Mouse (Mus musculus) urinary bladder, postnatal 4 days (tissue): Measurements from ENCODE around the gene Cadps.
A peak's percentile ranks its signal among the peaks of the same experiment; 100 is the strongest.

Experiments used
- DNase-seq, 2 experiments: peaks; one replicate each; pipeline ENCODE4 v3.0.0; 2021 to 2022; ENCODE audit warnings: low spot score in 2 of 2

Gene Cadps

DNA sequence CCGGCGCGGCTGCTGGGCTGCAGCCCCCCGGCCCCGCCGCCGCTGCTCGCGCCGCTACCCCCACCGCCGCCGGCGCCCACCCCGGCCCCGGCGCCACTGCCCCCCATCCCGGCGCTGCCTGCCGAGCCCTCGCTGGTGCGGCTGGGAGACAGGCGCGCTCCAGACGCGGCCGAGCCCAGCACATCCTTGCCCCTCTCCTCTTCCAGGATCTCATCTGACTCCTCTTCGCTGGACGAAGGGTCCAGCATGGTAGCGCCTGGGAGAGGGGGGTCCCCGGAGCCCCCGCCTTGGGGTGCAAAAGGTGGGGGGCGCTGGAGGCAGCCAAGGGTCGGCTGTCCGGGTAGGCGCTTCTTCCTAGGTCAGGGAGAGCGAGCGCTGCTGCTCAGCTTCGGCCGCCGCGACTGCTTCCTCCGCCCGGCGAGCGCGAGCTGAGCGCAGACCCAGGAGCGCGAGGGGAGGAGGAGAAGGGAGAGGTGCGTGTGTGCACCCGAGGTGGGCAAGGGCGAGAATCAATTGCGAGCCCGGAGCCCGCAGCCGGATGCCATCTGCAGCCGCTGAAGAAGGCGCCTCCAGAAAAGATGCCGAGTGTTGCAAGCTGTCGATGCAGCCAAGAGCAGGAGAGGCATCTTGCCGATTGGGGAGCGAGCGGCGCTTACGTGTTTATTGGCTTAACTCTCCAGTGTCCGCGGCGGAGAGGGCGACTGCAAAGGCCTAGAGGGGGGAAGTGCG lies at the start of gene Cadps:
Gene Cadps, minus strand, starts transcription at position 589 of the 729 bp plus-strand sequence.
- DNase-seq: no peak

DNA sequence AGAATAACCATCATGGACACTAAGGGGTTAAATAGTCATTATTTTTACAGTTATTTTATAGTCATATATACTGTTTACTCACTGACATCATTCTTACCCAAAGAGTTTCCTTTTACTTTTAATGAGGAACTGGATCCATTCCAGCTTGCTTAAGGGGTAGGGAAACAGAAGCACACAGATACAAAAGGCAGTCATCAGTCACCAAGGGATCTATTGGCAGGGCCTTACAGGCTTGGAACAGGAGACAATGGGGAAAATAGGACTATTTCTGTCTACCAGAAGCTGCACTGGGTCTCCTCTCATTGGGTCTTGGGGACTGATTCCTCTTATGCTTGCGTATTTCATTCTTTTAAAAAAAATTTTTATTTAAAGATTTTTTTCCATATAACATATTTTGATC lies 46.7 kb upstream of the Cadps start:
- no peak for DNase-seq

DNA sequence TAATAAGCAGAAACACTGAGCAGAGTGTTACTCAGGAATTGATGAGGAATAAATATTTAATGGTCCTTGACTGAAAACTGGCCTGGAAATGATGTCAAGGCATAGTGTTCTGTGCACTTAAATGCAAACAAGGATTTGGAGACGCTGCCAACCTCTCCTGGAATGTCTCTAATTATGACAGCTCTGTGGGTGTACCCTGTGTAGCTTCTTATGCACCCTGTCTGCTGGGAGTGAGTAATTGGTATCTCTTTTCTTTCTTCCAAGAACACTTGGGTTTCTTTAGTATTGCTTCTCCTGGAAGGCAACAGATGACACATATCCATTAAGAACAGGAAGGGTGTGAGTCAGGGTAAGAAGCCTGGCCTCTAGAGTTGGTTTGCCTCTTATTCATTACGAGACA lies 42.4 kb upstream of the Cadps start:
- DNase-seq: no peak

DNA sequence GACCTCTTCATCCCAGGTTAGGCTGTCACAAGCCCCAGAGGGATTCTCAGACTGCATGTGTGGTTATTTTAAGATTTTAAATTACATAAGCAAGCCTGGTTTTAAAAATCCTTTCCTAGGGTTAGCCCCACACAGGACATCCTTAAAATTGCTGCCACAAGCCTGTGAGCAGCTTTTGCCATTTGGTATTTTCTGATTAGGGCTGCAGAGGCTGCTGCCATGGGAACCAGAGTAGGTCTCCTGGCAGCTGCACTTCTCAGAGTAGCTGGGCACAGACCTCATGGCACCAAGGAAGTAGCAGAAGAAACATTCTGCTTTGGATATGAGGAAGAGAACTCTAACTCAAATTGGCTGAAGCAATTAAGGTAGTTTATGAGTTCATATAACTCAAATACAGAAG lies 21.0 kb upstream of the Cadps start:
- no peak for DNase-seq

DNA sequence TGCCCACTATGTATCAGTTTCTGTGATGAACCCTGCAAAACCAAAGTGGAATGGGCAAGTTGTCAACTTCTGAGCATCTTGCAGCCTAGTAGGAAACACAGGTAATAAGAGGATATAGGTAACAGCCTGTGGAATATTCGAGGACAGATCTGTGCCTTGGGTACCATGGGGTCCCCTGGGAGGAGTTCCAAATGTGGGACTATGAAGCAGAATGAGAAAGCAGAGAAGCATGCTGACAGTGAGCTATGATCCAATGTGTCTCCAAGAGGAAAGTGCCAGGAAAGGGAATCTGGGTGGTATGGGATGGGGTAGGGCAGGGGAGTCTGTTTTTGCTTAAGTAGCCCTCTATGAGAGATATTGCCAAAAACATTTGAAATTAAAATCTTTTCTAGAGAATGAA lies 16.6 kb upstream of the Cadps start:
- no peak for DNase-seq

DNA sequence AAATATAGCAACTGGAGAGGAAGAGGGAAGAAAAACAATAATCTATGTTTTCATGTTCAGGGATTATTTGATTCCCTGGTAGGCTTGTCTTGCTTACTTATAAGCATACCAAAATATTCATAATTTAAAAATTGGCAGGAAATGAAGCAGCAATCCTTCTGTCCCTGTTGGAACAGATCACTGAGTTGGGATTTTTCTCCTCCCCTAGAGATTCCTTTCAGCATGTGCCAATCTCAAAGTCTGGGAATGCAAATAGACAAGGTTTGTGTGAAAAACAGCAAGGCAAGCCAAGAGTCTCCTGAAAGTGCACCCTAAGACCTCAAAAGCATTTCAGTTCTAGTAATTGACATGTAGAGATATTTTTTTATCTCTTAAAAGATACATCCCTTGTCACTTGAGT lies 16.1 kb upstream of the Cadps start:
- DNase-seq: no peak

DNA sequence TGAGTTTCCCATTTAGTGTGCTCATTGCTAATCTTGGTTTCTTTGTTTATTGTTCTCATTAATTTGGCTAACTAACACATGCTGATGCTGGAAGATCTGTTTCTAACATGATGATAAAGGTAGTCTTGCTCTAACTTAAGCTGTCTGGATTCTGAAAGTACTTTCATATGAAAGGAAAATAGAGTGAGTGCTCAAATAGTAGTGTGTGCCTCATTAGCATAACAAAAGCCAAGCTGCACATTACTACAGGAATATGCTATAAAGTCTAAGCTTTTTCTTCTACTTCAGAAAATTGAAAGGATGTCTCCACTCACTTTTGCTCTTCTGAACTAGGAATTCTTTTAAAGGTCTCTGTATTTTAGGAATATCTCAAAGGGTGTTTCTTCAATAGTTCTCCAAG lies 15.4 kb upstream of the Cadps start:
- DNase-seq: no peak

DNA sequence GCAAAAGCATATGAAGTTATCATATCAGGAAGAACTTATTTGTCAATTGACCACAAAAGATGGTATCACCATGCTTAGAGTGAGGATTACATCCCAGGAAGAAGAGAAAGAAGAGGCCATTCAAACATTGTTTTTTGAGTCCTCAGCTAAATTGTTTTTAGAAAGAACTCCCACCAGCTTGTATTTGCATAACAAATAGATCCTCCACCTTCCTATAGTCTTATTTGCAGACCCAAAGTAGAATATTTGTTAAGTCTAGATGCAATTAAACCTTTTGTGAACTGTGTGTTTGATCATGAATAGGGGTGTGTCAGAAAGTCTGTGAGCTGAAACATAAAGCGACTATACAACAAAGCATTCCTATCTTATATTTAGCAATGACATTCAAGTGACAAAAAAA lies 15.0 kb upstream of the Cadps start:
- no peak for DNase-seq

DNA sequence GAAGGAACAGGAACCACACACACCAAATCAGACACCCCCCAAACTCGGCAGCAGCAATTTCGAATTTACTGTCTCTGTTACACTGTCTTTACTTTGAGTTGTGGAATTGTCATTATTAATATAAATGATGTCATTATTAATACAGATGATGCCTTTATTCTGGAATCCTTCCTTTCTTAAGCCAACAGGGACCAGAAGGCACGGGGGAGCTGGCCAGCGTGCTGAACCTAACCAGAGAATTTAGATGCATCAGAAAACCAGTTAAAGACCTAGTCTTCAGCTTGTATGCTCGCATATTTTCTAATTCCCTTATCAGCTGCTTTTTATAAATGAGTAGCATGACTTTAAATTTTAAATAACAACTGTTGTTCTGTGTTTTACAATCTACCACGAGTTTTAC lies 902 bp upstream of the Cadps start:
- DNase-seq: no peak

DNA sequence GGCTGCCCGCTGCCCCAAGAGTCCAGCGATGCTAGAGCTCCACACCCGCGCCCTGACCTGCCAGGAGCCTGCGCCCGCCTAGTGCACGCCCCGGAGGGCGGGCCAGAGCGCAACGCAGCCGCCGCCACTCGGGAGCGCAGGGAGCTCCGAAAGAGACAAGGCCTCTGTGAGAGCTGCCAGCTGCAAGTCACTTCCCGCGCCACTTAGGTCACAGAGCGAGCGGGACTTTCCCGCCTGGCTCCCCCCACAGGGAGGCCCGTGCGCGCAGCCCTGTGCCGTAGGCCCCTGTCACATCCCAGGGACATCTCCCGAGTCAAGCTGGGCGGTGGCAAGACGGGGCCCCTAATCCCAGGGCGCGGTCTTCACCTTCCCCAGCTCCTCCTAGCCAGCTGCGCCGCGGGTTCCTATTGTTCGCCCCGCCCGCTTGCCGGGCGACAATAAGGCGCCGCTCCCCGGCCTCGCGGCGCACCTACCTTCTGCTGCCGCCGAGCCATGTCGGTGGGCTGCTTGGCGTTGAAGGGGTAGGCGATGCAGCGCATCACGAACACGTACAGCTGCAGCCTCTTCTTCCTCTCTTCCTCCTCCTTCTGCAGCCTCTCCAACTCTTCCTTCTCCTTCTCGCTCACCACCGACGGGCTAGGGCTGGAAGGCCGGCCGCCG lies 918 bp downstream of the Cadps start:
- DNase-seq: peak in 1 of 2 experiments; percentile 58

DNA sequence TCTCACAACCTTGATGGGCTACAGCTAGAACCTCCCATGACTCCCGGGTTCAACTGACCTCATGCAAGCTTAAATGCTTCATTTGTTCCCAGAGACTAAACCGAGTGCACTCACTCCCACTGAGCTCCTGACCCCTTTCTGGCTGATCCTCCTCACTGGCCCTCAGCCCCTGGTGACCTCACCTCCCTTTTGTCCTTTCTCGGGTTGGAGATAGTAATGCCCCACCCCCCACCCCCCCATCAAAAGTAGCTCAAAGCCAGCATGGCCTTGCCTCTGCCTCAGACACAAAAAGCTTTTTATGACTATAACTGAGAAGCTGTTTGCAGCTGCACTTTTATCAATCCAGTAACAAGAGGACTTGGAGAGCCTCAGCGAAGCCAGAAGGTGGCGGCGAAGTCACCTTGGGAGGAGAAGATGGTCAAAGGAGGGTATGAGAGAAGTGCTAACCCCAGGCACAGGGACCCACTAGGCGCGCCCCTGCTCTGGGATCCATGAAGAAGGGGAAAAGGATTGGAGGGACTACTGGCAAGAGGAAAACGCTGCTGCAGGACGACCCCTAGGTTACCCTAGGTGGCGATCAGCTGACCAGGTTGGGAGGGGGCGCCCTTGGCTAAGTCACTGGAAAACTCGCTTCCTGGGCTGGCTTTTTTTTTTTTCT lies 1.6 kb downstream of the Cadps start:
- peak in 1 of 2 experiments; percentile 58 for DNase-seq

DNA sequence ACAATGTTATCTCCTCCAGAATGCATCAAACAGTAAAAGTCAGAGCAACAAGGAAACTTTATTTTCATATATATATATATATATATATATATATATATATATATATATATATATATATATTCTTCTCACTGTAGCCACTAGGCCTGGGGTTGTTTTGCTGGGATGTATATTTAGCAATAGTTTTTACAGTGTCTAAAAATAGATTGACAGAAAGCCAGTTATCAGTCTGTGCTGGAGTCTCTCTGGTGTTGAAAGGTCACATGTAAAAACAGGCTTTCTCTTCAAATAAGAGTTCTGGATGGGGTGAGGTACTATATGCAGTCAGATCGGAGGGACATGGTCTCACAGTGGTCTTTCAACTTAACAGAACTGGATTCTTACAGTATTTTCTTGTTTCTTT lies 2.7 kb downstream of the Cadps start:
- DNase-seq: no peak

DNA sequence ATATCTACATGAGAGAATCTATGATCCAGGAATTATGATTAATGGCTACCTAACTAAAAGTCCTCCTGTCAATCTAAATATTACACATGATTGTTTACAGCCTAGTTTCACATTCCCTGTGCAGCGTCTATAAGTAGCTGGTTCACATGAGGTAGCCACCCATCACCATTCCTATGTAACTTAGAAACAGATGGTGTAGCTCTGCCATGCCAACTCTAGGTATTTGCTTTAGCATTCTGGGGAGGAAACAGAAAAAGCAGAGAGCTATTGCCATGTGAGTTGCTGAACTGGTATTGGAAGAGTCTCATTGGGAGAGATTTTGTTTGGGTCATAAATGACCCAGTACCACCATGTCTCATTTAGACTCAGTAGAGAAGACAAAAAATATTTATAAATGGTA lies 4.4 kb downstream of the Cadps start:
- no peak for DNase-seq

DNA sequence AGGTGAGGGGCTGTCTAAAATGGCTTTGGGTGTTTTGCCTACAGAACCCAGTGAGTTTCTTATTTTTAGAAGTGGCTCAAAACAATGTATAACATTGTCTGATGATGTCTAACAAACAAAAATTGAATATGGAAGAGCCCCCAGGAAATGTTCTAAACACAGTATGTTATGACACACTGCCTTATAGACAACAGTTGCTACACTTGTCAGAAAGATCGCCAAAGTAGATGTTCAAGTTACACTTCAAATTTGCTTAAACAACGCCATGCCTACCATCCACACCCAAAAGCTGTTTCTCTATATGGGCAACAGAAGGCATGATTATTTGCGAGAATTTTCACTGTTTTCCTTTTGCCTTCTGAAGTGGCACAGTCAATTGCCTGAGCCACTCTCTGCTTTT lies 10.8 kb downstream of the Cadps start:
- no peak for DNase-seq

DNA sequence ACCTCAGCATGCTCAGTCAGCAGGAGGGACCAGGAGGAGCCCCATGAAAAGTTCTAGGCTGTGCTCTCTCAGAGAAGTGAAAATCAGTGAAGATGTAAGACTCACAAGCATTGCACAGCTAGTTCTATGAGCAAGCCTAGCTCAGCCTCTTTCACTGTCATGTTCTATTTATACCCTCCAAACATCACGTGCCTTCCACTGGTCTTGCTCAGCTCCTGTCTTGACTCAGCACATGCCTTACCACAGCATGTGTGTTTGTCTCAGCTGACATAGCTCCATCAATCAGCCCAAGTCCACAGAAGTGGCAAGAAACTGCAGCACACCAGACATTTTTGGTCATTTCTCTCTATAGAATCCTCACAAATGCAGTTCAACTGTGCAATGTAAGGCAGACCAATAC lies 19.9 kb downstream of the Cadps start:
- DNase-seq: no peak

DNA sequence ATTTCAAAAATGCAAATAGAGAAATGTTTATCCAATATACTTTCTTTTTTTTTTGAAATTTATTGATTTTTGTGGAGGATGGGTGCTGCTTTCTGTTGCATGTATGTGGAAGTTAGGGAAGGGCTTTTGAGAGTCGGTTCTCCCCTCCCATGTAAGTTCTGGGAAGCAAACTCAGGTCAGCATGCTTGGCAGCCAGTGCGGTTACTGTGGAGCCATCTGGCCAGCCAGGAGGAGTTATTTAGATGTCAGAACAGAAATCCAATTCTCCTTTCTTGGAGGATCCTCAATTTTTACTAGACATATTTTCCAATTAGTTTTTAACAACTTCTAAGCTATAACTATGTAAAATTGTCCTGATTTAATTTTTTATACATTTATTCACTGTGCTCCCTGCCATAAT lies 21.8 kb downstream of the Cadps start:
- no peak for DNase-seq

DNA sequence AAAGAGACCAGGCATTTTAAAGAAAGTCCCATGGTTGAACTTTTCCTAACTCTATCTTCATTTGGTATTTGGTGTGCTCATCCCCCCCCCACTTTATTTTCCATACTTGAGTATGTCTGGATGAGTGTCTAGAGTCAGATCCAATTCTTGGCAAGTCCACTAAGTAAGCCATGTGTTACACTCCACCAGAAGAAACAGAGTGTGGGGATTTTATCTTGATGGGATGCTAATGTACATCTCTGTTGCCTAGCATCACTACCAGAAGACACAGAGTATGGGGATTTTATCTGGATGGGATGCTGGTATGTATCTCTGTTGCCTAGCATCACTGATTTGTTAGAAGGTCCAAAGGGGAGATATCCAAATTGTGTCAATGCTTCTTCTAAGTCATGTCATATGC lies 24.0 kb downstream of the Cadps start:
- DNase-seq: no peak

DNA sequence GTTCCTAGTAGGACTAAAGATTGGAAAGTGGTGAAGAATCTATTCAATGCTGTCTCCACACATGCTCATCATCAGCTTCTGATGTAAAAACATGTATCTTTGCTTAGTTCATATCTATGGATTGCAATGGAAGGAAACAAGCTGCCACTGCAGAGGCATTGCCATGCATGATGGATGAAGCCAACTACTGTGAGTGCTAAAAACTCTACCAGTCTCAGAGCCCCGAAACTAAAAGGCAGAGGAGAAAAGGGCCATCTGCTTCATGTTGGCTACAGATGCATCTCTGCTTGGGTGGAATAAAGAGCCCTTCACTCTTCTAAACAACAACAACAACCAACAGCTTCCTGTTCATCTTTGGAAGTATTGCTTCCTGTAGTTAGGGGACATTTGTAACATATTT lies 38.6 kb downstream of the Cadps start:
- DNase-seq: no peak

DNA sequence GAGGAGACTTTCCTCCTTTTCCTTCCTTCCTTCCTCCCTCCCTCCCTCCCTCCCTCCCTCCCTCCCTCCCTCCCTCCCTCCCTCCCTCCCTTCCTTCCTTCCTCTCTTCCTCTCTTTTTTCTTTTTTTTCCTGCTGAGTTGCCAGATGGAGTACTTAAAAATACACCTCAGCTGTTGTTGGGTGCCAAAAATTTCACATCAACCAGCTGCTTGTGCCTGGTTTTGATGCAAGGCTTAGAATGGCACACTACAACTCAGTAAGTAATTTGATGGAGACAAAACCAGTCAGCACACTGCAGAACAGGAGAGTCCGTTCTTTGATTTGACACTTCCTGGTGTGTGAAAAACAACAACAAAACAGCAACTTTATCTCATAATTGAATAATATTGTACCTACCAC lies 42.9 kb downstream of the Cadps start:
- DNase-seq: no peak

DNA sequence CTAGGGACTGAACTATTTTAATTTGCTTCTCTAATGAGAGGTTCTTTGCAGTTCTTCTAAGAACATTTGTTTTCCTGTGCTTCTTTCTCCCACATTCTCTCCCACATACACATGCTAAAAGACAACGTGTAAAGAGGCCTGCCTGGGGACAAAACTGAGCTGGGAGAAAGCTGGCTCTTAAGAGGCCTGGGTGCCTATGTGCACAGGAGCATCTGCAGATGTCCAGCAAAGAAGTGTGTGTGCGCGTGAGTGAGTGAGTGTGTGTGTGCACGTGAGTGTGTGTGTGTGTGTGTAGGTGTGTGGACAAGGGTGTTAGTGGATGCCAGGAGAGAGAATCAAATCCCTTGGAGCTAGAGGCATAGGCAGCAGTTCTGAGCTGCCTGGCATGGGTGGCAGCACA lies 44.9 kb downstream of the Cadps start:
- DNase-seq: no peak

DNA sequence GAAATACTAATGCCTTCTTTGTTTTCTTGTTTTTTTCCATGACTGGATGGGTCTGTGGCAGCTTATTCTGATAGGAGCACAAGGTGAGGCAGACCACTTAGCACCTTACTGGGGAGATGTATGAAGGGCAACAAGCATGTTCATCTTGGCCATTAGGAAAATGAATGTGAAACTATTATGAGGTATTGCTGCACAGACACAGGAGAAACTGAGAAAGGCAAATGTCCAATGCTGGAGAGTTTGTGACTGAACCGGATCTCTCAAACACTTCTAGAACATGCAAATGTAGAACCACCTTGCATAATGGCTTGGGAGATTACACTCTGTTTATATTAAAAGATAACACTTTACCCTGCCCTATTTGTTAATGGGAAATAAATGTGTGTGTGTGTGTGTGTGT lies 54.0 kb downstream of the Cadps start:
- DNase-seq: no peak

DNA sequence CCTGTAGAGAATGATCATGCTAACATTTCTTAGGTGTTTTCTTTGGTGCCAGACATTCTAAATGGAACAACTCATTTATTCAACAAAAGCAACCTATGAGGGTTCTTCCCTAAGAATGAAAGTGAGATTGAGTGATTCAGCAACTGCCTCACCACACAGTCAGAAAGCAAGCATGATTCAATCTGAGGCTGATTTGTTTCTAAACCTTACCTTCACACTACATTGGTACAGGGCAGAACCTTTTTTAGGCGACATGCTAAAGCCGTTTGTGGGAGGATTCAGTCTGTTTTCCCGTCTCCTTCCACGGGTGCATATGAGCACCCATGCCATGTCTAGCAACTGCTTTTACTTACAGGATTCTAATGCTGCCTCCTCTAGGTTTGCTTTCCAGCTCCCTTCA lies 69.6 kb downstream of the Cadps start:
- DNase-seq: no peak

DNA sequence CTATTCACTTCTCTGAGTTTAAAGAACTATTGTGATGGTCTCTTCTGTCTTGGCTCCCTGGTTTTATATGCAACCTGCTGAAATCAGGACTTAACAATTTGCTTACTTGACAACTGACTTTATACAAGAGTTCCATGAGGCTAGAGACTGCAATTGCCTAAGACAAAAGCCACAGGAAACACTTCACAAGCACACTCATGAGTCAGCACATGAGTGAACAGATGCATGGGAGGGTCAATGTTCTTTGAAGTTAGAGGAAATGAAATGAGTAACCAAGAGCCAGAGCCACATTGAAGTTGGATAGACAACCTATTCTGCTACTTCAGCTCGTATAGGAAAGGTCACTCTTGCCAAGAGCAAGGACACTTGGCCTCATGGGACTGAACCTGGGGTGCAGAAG lies 71.1 kb downstream of the Cadps start:
- DNase-seq: no peak
